In the genomic region with DNA sequence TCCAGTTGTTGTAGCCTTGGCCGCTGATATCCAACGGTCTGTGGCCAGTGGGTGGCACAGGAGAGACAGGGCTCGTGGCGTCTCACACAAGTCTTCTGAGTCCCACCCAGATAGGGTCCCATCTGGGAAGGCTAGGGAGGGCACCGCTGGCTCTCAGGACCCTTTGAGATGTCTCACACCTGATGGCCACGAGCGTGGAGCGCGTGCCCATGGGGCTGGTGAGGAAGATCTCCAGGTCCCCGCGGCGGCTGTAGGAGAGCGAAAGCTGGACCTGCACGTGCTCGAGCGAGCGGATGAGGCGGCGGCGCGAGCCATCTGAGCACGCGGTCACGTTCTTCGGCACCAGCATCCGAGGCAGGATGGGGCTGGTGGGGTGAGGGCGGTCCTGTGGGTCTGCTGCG, we compare ENCODE assay signal across 8 mouse cellular contexts. TPM values are rescaled to one million over a fixed set of nuclear protein-coding genes. Genes with fewer than 3 reads are reported as not detected.
A peak's percentile ranks its signal among the peaks of the same experiment; 100 is the strongest.
DNase-seq lines count a peak whose midpoint lies in the region; ATAC-seq and TF ChIP-seq lines count a peak whose summit lies in the region.

No protein-coding gene starts in this region.

- no peak for TF ChIP-seq CTCF in C2C12 (IDR thresholded peaks at IDR 0.05; ENCODE audit: control insufficient read depth, insufficient read depth, insufficient read length)
- TF ChIP-seq CTCF in liver, embryonic 14.5 days (IDR thresholded peaks at IDR 0.05; ENCODE audit: low read depth), result peak; percentile 44
- TF ChIP-seq CTCF in olfactory bulb, adult 2 months (IDR thresholded peaks at IDR 0.05; ENCODE audit: insufficient read depth, low read depth, low read length), result no peak

- 0 out of 2 replicates have a peak, but pooled peaks cover 6% of the 10 kb centered on the region for H3K4me1 ChIP-seq in embryonic facial prominence, embryonic 11.5 days (ENCODE audit: control insufficient read depth, insufficient read depth, low read length)
- H3K4me1 ChIP-seq in hindbrain, embryonic 15.5 days (replicated peaks), result peaks cover 28% of the 10 kb centered on the region
- H3K4me1 ChIP-seq in liver, embryonic 14.5 days (replicated peaks; ENCODE audit: control insufficient read depth in 2 of 2, insufficient read depth in 2 of 2, low read length in 1 of 2), result peaks cover 10 to 11% of the 10 kb centered on the region in 2 experiments
- peaks cover 30% of the 10 kb centered on the region for H3K4me1 ChIP-seq in olfactory bulb, adult 2 months (ENCODE audit: control insufficient read depth, insufficient read depth, low read length)

- WGBS in embryonic facial prominence, embryonic 11.5 days, result 5% methylated on average over 28 of the region's 28 CpGs
- WGBS in hindbrain, embryonic 15.5 days, result 3% methylated on average over 28 of the region's 28 CpGs
- WGBS in liver, embryonic 14.5 days (ENCODE audit: insufficient replicate concordance), result 4% methylated on average over 28 of the region's 28 CpGs
- 3% methylated on average over 28 of the region's 28 CpGs for WGBS in olfactory bulb, adult 2 months

- no peak for TF ChIP-seq EP300 in liver, embryonic 14.5 days (IDR thresholded peaks at IDR 0.05; ENCODE audit: low read depth)

- H3K9me3 ChIP-seq in embryonic facial prominence, embryonic 11.5 days (replicated peaks; ENCODE audit: control insufficient read depth, low read length), result no peaks in the 10 kb centered on the region
- no peaks in the 10 kb centered on the region for H3K9me3 ChIP-seq in hindbrain, embryonic 15.5 days
- no peaks in the 10 kb centered on the region for H3K9me3 ChIP-seq in liver, embryonic 14.5 days (ENCODE audit: control insufficient read depth, low read length)

- H3K4me2 ChIP-seq in embryonic facial prominence, embryonic 11.5 days (ENCODE audit: low read depth, low read length), result peak overlapping the region; percentile 97
- peak overlapping the region; percentile 93 for H3K4me2 ChIP-seq in hindbrain, embryonic 15.5 days
- peak overlapping the region; percentile 96 for H3K4me2 ChIP-seq in liver, embryonic 14.5 days (ENCODE audit: low read depth)

- H3K27ac ChIP-seq in embryonic facial prominence, embryonic 11.5 days (replicated peaks; ENCODE audit: low read depth, low read length), result no peak overlapping the region
- H3K27ac ChIP-seq in hindbrain, embryonic 15.5 days (replicated peaks), result no peak overlapping the region
- peak overlapping the region; percentile 43 for H3K27ac ChIP-seq in liver, embryonic 14.5 days
- H3K27ac ChIP-seq in olfactory bulb, adult 2 months (ENCODE audit: insufficient read depth, low read depth, low read length), result no peak overlapping the region

- peak overlapping the region; percentile 89 for H3ac ChIP-seq in C2C12 (ENCODE audit: control insufficient read depth, insufficient read length, low read depth)

- H3K36me3 ChIP-seq in C2C12 (ENCODE audit: control insufficient read depth, insufficient read depth), result peaks cover 6% of the 10 kb centered on the region
- no peaks in the 10 kb centered on the region for H3K36me3 ChIP-seq in embryonic facial prominence, embryonic 11.5 days (replicated peaks; ENCODE audit: control insufficient read depth, insufficient read depth, low read depth, low read length)
- H3K36me3 ChIP-seq in hindbrain, embryonic 15.5 days, result peaks cover 1% of the 10 kb centered on the region; the same call in 1 of the 2 replicates
- H3K36me3 ChIP-seq in liver, embryonic 14.5 days (replicated peaks; ENCODE audit: control insufficient read depth, insufficient read depth, low read depth), result peaks cover 7% of the 10 kb centered on the region; the same call in 1 of the 2 replicates

- H3K79me3 ChIP-seq in C2C12 (ENCODE audit: low read depth), result peaks cover 20% of the 10 kb centered on the region

- no peak for TF ChIP-seq POLR2A in olfactory bulb, adult 2 months (IDR thresholded peaks at IDR 0.05; ENCODE audit: insufficient read depth, low read depth, low read length)

- peak; percentile 66 for DNase-seq in 416B (ENCODE audit: low read depth)
- DNase-seq in embryonic facial prominence, embryonic 11.5 days (ENCODE audit: low spot score), result peak; percentile 40
- no peak for DNase-seq in liver, embryonic 14.5 days (ENCODE audit: low read depth in 3 of 3, low spot score in 3 of 3)
- no peak for DNase-seq in frontal cortex, postnatal 36 days (ENCODE audit: low spot score in 2 of 2)
- no peak for DNase-seq in layer of hippocampus, adult 11-12 months (ENCODE audit: low spot score)

- peak overlapping the region; percentile 71 for H3K9ac ChIP-seq in embryonic facial prominence, embryonic 11.5 days (replicated peaks; ENCODE audit: low read length)
- H3K9ac ChIP-seq in hindbrain, embryonic 15.5 days, result peak overlapping the region; percentile 51
- peak overlapping the region; percentile 60 for H3K9ac ChIP-seq in liver, embryonic 14.5 days (replicated peaks)

- H3K79me2 ChIP-seq in C2C12 (ENCODE audit: control insufficient read depth, insufficient read depth), result peaks cover 44% of the 10 kb centered on the region

- no peak for ATAC-seq in embryonic facial prominence, embryonic 11.5 days (replicated peaks; ENCODE audit: insufficient number of reproducible peaks, low FRiP score, low TSS enrichment, low read depth)
- ATAC-seq in hindbrain, embryonic 15.5 days (ENCODE audit: low FRiP score, low read depth), result 0 out of 2 replicates have a peak, but pooled peaks have one; percentile 3
- ATAC-seq in liver, embryonic 14.5 days (ENCODE audit: insufficient read depth), result peak; percentile 22; the same call in 1 of the 2 replicates

- H3K27me3 ChIP-seq in C2C12 (ENCODE audit: control insufficient read depth, insufficient read depth, insufficient read length), result no peaks in the 10 kb centered on the region
- no peaks in the 10 kb centered on the region; the same call in 1 of the 2 replicates for H3K27me3 ChIP-seq in embryonic facial prominence, embryonic 11.5 days (ENCODE audit: control insufficient read depth, insufficient read depth, low read length)
- no peaks in the 10 kb centered on the region for H3K27me3 ChIP-seq in hindbrain, embryonic 15.5 days
- no peaks in the 10 kb centered on the region for H3K27me3 ChIP-seq in liver, embryonic 14.5 days (ENCODE audit: control insufficient read depth, insufficient read depth, low read length)

- H3K4me3 ChIP-seq in C2C12 (ENCODE audit: insufficient read depth, poor library complexity, severe bottlenecking), result peak overlapping the region; percentile 43
- H3K4me3 ChIP-seq in embryonic facial prominence, embryonic 11.5 days (ENCODE audit: low read depth, low read length), result peak overlapping the region; percentile 59
- peak overlapping the region; percentile 50 for H3K4me3 ChIP-seq in hindbrain, embryonic 15.5 days
- peak overlapping the region; percentile 72 to 74 for H3K4me3 ChIP-seq in liver, embryonic 14.5 days (ENCODE audit: insufficient read depth in 1 of 2, low read depth in 2 of 2, low read length in 2 of 2)
- H3K4me3 ChIP-seq in olfactory bulb, adult 2 months (ENCODE audit: insufficient read depth, low read depth, low read length), result peak overlapping the region; percentile 41

TF ChIP-seq in C2C12, 6 proteins besides CTCF, POLR2A, EP300 and RAD21 (continues in another document):
- no peak for TF ChIP-seq CEBPB (IDR thresholded peaks at IDR 0.05; ENCODE audit: low read depth)

RNA-seq across cellular contexts. Expression of gene 2310011J03Rik, which starts 2.5 kb away (rescaled TPM):
- polyA plus RNA-seq in C2C12 (2012; fragmentation: generic; extraction: Trizol), result 62.6 TPM
- polyA plus RNA-seq in embryonic facial prominence, embryonic 11.5 days (2014; fragmentation: Nextera tagmentation; extraction: Ambion mirVana), result 36.5 and 41.6 TPM in 2 replicates
- polyA plus RNA-seq in hindbrain, embryonic 15.5 days (2015; fragmentation: Nextera tagmentation; extraction: Ambion mirVana), result 29.8 and 30.1 TPM in 2 replicates
- 24.3 and 24.7 TPM in 2 replicates for polyA plus RNA-seq in liver, embryonic 14.5 days (2012; rRNA removed)
- 29.4 and 29.5 TPM in 2 replicates for polyA plus RNA-seq in liver, embryonic 14.5 days (2014; fragmentation: Nextera tagmentation; extraction: Ambion mirVana)
- polyA plus RNA-seq in olfactory bulb, adult 2 months (2012; ENCODE audit: insufficient read depth, insufficient read length, low replicate concordance, missing spikeins), result not detected in 2 replicates

RNA-seq across cellular contexts. Expression of gene Pcsk4, which starts 6.5 kb away (rescaled TPM):
- polyA plus RNA-seq in C2C12 (2012; fragmentation: generic; extraction: Trizol), result 3.2 TPM
- 1.6 and 2.9 TPM in 2 replicates for polyA plus RNA-seq in embryonic facial prominence, embryonic 11.5 days (2014; fragmentation: Nextera tagmentation; extraction: Ambion mirVana)
- polyA plus RNA-seq in hindbrain, embryonic 15.5 days (2015; fragmentation: Nextera tagmentation; extraction: Ambion mirVana), result 6.1 and 6.7 TPM in 2 replicates
- 6.6 and 7.2 TPM in 2 replicates for polyA plus RNA-seq in liver, embryonic 14.5 days (2012; rRNA removed)
- polyA plus RNA-seq in liver, embryonic 14.5 days (2014; fragmentation: Nextera tagmentation; extraction: Ambion mirVana), result 3.1 and 3.2 TPM in 2 replicates
- polyA plus RNA-seq in olfactory bulb, adult 2 months (2012; ENCODE audit: insufficient read depth, insufficient read length, low replicate concordance, missing spikeins), result not detected in 2 replicates

RNA-seq across cellular contexts. Expression of gene Reep6, which starts 6.9 kb away (rescaled TPM):
- 5.9 TPM for polyA plus RNA-seq in C2C12 (2012; fragmentation: generic; extraction: Trizol)
- 4.3 and 4.5 TPM in 2 replicates for polyA plus RNA-seq in embryonic facial prominence, embryonic 11.5 days (2014; fragmentation: Nextera tagmentation; extraction: Ambion mirVana)
- 5.7 and 7.1 TPM in 2 replicates for polyA plus RNA-seq in hindbrain, embryonic 15.5 days (2015; fragmentation: Nextera tagmentation; extraction: Ambion mirVana)
- 23.6 and 29.2 TPM in 2 replicates for polyA plus RNA-seq in liver, embryonic 14.5 days (2012; rRNA removed)
- 55.3 and 59.5 TPM in 2 replicates for polyA plus RNA-seq in liver, embryonic 14.5 days (2014; fragmentation: Nextera tagmentation; extraction: Ambion mirVana)
- polyA plus RNA-seq in olfactory bulb, adult 2 months (2012; ENCODE audit: insufficient read depth, insufficient read length, low replicate concordance, missing spikeins), result not detected in 2 replicates

RNA-seq across cellular contexts. Expression of gene Adamtsl5, which starts 25.4 kb away (rescaled TPM):
- polyA plus RNA-seq in C2C12 (2012; fragmentation: generic; extraction: Trizol), result 18.3 TPM
- polyA plus RNA-seq in embryonic facial prominence, embryonic 11.5 days (2014; fragmentation: Nextera tagmentation; extraction: Ambion mirVana), result 0.14 and 0.88 TPM in 2 replicates
- polyA plus RNA-seq in hindbrain, embryonic 15.5 days (2015; fragmentation: Nextera tagmentation; extraction: Ambion mirVana), result 0.76 and 1.2 TPM in 2 replicates
- 1.9 and 2.1 TPM in 2 replicates for polyA plus RNA-seq in liver, embryonic 14.5 days (2012; rRNA removed)
- 1.3 TPM in 2 replicates for polyA plus RNA-seq in liver, embryonic 14.5 days (2014; fragmentation: Nextera tagmentation; extraction: Ambion mirVana)
- not detected in 2 replicates for polyA plus RNA-seq in olfactory bulb, adult 2 months (2012; ENCODE audit: insufficient read depth, insufficient read length, low replicate concordance, missing spikeins)

RNA-seq across cellular contexts. Expression of gene Apc2, which starts 27.0 kb away (rescaled TPM):
- 0.20 TPM for polyA plus RNA-seq in C2C12 (2012; fragmentation: generic; extraction: Trizol)
- polyA plus RNA-seq in embryonic facial prominence, embryonic 11.5 days (2014; fragmentation: Nextera tagmentation; extraction: Ambion mirVana), result 11.0 and 15.8 TPM in 2 replicates
- 175 and 181 TPM in 2 replicates for polyA plus RNA-seq in hindbrain, embryonic 15.5 days (2015; fragmentation: Nextera tagmentation; extraction: Ambion mirVana)
- polyA plus RNA-seq in liver, embryonic 14.5 days (2012; rRNA removed), result 0.04 and 0.16 TPM in 2 replicates
- polyA plus RNA-seq in liver, embryonic 14.5 days (2014; fragmentation: Nextera tagmentation; extraction: Ambion mirVana), result 0.04 TPM in 1 of 2 replicates, not detected in the other
- polyA plus RNA-seq in olfactory bulb, adult 2 months (2012; ENCODE audit: insufficient read depth, insufficient read length, low replicate concordance, missing spikeins), result not detected in 2 replicates

Comparison
In these comparisons a context has a peak if more than half of its experiments do, and no peak if none do; other contexts are left out.
1. DNase-seq: peak in 416B (single experiment) and embryonic facial prominence, embryonic 11.5 days (single experiment); none in liver, embryonic 14.5 days (0 of 3), frontal cortex, postnatal 36 days (0 of 2) and layer of hippocampus, adult 11-12 months (single experiment).
2. RNA of gene 2310011J03Rik, which starts 2.5 kb away (polyA plus RNA-seq): 62.6 TPM in C2C12 (single experiment), 36.5 to 41.6 TPM in embryonic facial prominence, embryonic 11.5 days, 29.8 to 30.1 TPM in hindbrain, embryonic 15.5 days and 24.3 to 29.5 TPM in liver, embryonic 14.5 days; not detected in olfactory bulb, adult 2 months; every median in the first group is over 10 times any median in the second.
3. Peak in every context shown above with its lines, with median percentiles within 50 percentile points of each other: H3K4me3 ChIP-seq, H3K4me2 ChIP-seq and H3K9ac ChIP-seq.